Mouse (Mus musculus) heart, postnatal 0 days (tissue): ENCODE data around the gene Ablim2. TPM values are rescaled to one million over a fixed set of nuclear protein-coding genes. Genes with fewer than 3 reads are reported as not detected.
A peak's percentile ranks its signal among the peaks of the same experiment; 100 is the strongest.

ENCODE experiments used
- ATAC-seq: fragments of 200-750 bp; cut with Nextera tagmentation; 2 replicates; pipeline ENCODE4 v1.8.0; 2017; ENCODE audit warnings: low read depth, moderate number of reproducible peaks, moderate library complexity; ENCODE audit not compliant: insufficient read depth
- DNase-seq: peaks from one replicate; pipeline ENCODE4 v3.0.0-alpha.2; 2016; ENCODE audit warnings: low spot score
- H3K27ac ChIP-seq: fragments of 300-500 bp; sonication (generic); 2 replicates; pipeline ENCODE4 v1.5.1; 2014; ENCODE audit warnings: low read depth, mild to moderate bottlenecking
- H3K27me3 ChIP-seq: fragments of 300-500 bp; sonication (generic); 2 replicates; pipeline ENCODE4 v1.6.1; 2014; ENCODE audit warnings: low read length, mixed read lengths; ENCODE audit not compliant: control insufficient read depth, insufficient read depth
- H3K36me3 ChIP-seq: fragments of 300-500 bp; sonication (generic); replicated peaks from 2 replicates; pipeline ENCODE4 v1.6.1; 2014; ENCODE audit warnings: low read length, mixed read lengths; ENCODE audit not compliant: control insufficient read depth, insufficient read depth
- H3K4me1 ChIP-seq: fragments of 300-500 bp; sonication (generic); 2 replicates; pipeline ENCODE4 v1.6.1; 2014; ENCODE audit warnings: antibody characterized with exemption; ENCODE audit not compliant: control insufficient read depth, insufficient read depth
- H3K4me2 ChIP-seq: fragments of 300-500 bp; sonication (generic); 2 replicates; pipeline ENCODE4 v1.6.1; 2014; ENCODE audit warnings: low read depth, mild to moderate bottlenecking, low read length, moderate library complexity
- H3K4me3 ChIP-seq: fragments of 300-500 bp; sonication (generic); 2 replicates; pipeline ENCODE4 v1.5.1; 2014; ENCODE audit warnings: low read depth, low read length
- H3K9ac ChIP-seq: fragments of 300-500 bp; sonication (generic); replicated peaks from 2 replicates; pipeline ENCODE4 v1.6.1; 2014; ENCODE audit warnings: low read depth, low read length, mixed read lengths
- H3K9me3 ChIP-seq: fragments of 300-500 bp; sonication (generic); replicated peaks from 2 replicates; pipeline ENCODE4 v1.6.1; 2016; ENCODE audit warnings: low read length; ENCODE audit not compliant: control insufficient read depth
- CTCF ChIP-seq: IDR thresholded peaks from 2 replicates; pipeline ENCODE4 v1.5.1; 2016; ENCODE audit warnings: antibody characterized with exemption, control low read depth, low read depth
- EP300 ChIP-seq: IDR thresholded peaks from 2 replicates; pipeline ENCODE4 v1.6.1; 2016; ENCODE audit warnings: antibody characterized with exemption, low read depth
- WGBS: fragments of 180-500 bp; shearing (Covaris S2); extraction: QIAGEN DNeasy Blood & Tissue Kit; methylation state at CpG from one replicate; pipeline ENCODE4 v1.1.7; 2014; 5-methylcytosine and 5-hydroxymethylcytosine counted together
- polyA plus RNA-seq: library from polyadenylated mRNA; unstranded; fragments of >200 nt; fragmentation: Nextera tagmentation; extraction: Ambion mirVana; gene quantifications from 2 replicates; pipeline ENCODE4 v1.2.1, GENCODE M21; 2015
- total RNA-seq: library from RNA; depleted of rRNA; stranded (reverse); fragments of >200 nt; gene quantifications from 2 replicates; pipeline ENCODE4 v1.2.3, GENCODE M21; 2014; ENCODE audit warnings: low replicate concordance; rRNA removed

Ablim2 gene
- 10.9 and 22.1 TPM in 2 replicates for total RNA-seq
- 8.3 and 8.8 TPM in 2 replicates for polyA plus RNA-seq

DNA sequence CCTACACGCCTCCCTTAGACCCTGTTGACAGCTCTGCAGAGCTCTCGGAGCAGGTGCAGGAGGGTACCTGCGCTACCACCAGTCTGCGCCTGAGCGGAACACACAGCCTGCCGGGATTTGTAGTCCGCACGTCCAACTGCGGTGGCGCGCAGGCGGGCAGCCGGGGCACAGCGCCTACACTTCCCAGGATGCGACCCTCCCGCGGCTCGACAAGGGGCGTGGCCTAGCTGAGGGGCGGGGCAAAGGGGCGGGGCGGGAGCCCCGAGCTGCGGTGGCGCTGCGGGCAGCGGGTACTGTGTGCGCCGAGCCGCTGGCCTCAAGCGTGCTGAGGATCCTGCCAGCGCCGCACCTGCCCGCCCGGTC, at the start of gene Ablim2:
TSS of gene Ablim2 (plus strand) at position 242 of the 363 bp plus-strand sequence.
- H3K4me3 ChIP-seq, result peak within 1 kb of the TSS; percentile 65
- no peak within 1 kb of the TSS for H3K27ac ChIP-seq
- WGBS, result under 1% methylated on average over 34 of the region's 35 CpGs
- H3K36me3 ChIP-seq, result no peaks in the 10 kb centered on the region
- H3K27me3 ChIP-seq, result 0 out of 2 replicates have a peak, but pooled peaks cover 4% of the 10 kb centered on the region
- ATAC-seq (peak; percentile 92), DNase-seq (peak; percentile 93)
- peaks cover 2% of the 10 kb centered on the region for H3K4me1 ChIP-seq
- TF ChIP-seq EP300 (no peak), CTCF (peak; percentile 17; the same call in 1 of the 2 replicates)
- no peaks in the 10 kb centered on the region for H3K9me3 ChIP-seq
- H3K9ac ChIP-seq, result peak within 1 kb of the TSS; percentile 42
- H3K4me2 ChIP-seq, result peak within 1 kb of the TSS; percentile 98

DNA sequence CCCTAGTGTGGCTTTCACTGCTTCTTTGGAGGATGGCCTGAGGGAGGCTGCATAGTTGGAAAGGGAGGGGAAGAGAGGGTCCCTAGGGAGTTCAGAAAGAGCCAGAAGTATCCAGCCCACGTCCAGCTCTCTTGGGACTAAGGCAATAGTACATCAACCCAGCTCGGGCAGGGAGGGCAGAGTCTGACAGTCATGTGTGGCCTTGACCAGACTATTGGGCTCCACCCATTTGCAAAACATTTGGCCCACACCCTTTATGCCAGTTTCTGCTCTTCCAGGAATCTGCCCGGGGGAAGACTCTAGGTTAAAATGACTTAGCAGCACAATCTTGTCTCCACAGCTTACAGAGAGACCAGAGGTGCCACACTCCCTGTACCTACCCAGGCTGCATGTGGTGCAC, 47.2 kb upstream of the Ablim2 start:
- Histone ChIP-seq H3K4me2 (no peak overlapping the region), H3K27me3 (no peaks in the 10 kb centered on the region), H3K9ac (no peak overlapping the region), H3K27ac (no peak overlapping the region), H3K9me3 (no peaks in the 10 kb centered on the region), H3K4me3 (no peak overlapping the region), H3K4me1 (no peaks in the 10 kb centered on the region), H3K36me3 (peaks cover 4% of the 10 kb centered on the region; the same call in 1 of the 2 replicates)
- 54% methylated on average over 3 of the region's 3 CpGs for WGBS
- TF ChIP-seq CTCF (no peak), EP300 (no peak)
- no peak for ATAC-seq
- DNase-seq, result no peak

DNA sequence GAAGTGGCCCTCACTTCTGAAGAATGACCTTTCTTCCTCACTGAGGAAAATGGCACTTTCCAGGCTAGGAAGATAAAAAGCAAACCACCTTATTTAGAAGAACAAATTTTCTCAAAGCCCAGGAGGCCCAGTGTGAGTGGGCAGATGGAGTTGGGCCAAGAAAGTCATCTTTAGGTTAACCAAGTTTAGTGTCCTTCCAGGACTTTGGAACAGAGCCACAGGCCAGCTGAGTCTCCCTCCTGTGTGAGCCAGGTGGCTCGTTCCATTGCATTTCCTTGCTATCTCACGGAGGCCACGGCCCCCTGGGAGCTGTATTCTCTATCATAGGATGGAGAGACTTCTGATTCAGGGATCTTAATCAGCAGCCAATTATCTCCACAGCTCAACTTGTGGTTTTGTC, 46.7 kb upstream of the Ablim2 start:
- ATAC-seq (no peak), DNase-seq (no peak)
- Histone ChIP-seq H3K9me3 (no peaks in the 10 kb centered on the region), H3K36me3 (peaks cover 4% of the 10 kb centered on the region; the same call in 1 of the 2 replicates), H3K27me3 (no peaks in the 10 kb centered on the region), H3K9ac (no peak overlapping the region), H3K4me3 (no peak overlapping the region), H3K4me1 (no peaks in the 10 kb centered on the region), H3K27ac (no peak overlapping the region), H3K4me2 (no peak overlapping the region)
- 61% methylated on average over 3 of the region's 3 CpGs for WGBS
- TF ChIP-seq EP300 (no peak), CTCF (no peak)

DNA sequence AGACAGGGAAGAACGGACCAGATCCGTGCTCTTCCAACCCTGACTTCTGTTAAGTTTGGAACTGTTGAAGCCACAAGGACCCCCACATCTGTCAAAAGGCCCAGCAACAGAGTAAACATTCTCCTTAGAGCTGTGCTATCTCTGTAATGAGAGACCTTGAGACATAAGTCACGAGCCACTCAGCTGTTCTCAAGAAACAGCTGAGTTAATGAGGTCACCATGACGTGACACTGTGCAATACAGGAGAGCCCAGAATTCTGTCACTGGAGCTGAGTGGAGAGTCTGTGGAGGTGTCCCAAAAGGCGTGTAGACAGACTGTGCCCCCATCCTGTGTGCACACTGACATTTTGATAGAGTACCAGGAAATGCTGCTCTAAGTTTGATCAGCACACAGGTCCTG, 45.2 kb upstream of the Ablim2 start:
- ATAC-seq (no peak), DNase-seq (no peak)
- no peaks in the 10 kb centered on the region for H3K4me1 ChIP-seq
- no peak overlapping the region for H3K4me3 ChIP-seq
- 70% methylated on average over 5 of the region's 5 CpGs for WGBS
- no peak overlapping the region for H3K27ac ChIP-seq
- H3K9ac ChIP-seq, result no peak overlapping the region
- no peak overlapping the region for H3K4me2 ChIP-seq
- no peaks in the 10 kb centered on the region for H3K9me3 ChIP-seq
- H3K36me3 ChIP-seq, result peaks cover 12% of the 10 kb centered on the region; the same call in 1 of the 2 replicates
- H3K27me3 ChIP-seq, result no peaks in the 10 kb centered on the region
- TF ChIP-seq CTCF (no peak), EP300 (no peak)

DNA sequence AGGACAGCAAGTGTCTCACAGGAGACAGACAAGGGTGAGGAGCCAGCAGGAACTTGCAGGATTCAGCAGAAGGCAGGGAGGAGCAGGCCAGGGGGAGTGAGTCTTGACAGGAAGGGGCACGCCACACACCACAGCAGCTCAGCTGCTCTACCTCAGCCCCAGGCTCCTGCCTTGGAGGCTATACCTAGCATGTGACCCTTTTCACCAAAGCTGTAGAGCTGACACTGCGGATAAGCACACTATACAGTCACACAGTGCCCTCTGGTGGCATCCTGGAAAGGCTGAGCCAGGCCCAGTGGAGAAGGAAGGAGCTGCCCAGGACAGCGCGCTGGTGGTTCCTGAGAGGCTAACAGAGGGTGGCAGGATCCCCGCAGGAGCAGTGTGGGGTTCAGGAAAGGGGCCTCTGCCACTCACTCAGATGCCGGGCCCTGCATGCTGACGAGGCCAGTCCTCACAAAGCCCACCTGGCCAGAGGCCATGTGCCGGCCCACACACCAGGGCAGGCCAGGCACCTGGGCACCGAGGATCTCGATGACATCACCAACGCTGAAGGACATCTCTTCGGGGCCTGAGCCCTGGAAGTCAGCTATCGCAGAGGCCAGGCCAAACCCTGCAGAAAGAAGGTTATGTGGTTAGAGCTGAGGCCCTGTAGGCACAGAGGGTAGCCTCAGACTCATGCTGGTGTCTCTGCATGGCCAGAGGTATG, 43.9 kb upstream of the Ablim2 start:
- 42% methylated on average over 13 of the region's 13 CpGs for WGBS
- TF ChIP-seq CTCF (peak; percentile 99), EP300 (no peak)
- H3K27me3 ChIP-seq, result no peaks in the 10 kb centered on the region
- peak; percentile 90 for ATAC-seq
- H3K9ac ChIP-seq, result no peak overlapping the region
- peak; percentile 88 for DNase-seq
- no peak overlapping the region for H3K4me3 ChIP-seq
- no peaks in the 10 kb centered on the region for H3K9me3 ChIP-seq
- H3K36me3 ChIP-seq, result peaks cover 12% of the 10 kb centered on the region; the same call in 1 of the 2 replicates
- no peak overlapping the region for H3K27ac ChIP-seq
- no peak overlapping the region for H3K4me2 ChIP-seq
- no peaks in the 10 kb centered on the region for H3K4me1 ChIP-seq

DNA sequence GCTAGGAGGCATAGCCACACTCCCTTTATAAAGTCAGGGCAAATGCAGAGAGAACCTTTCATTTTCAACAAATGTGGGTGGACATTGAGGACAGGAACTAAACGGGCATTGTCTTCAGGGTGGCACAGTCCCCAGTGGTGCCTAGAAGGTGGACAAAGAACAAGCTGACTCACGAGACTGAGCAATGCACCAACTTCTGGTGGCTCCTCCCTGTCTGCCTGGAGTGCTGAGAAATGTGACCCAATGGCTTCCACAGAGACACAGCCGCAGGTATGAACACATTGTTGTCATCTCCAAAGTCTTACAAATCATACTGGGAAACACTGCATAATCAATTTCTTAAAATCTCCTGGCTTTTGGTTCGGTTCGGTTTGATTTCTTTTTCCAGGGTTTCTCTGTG, 40.2 kb upstream of the Ablim2 start:
- DNase-seq (no peak), ATAC-seq (no peak)
- H3K9ac ChIP-seq, result no peak overlapping the region
- H3K27me3 ChIP-seq, result no peaks in the 10 kb centered on the region
- peaks cover 13% of the 10 kb centered on the region for H3K4me1 ChIP-seq
- 75% methylated on average over 5 of the region's 5 CpGs for WGBS
- H3K4me3 ChIP-seq, result no peak overlapping the region
- TF ChIP-seq CTCF (no peak), EP300 (no peak)
- H3K9me3 ChIP-seq, result no peaks in the 10 kb centered on the region
- H3K27ac ChIP-seq, result no peak overlapping the region
- no peak overlapping the region for H3K4me2 ChIP-seq
- H3K36me3 ChIP-seq, result peaks cover 8% of the 10 kb centered on the region; the same call in 1 of the 2 replicates
